Mouse (Mus musculus): ENCODE data around the gene Slc30a9. TPM values are rescaled to one million over a fixed set of nuclear protein-coding genes. Genes with fewer than 3 reads are reported as not detected.

The Slc30a9 gene
- total RNA-seq (2022), result 100 to 1,000 TPM; 183 to 204 (median 189) TPM

DNA sequence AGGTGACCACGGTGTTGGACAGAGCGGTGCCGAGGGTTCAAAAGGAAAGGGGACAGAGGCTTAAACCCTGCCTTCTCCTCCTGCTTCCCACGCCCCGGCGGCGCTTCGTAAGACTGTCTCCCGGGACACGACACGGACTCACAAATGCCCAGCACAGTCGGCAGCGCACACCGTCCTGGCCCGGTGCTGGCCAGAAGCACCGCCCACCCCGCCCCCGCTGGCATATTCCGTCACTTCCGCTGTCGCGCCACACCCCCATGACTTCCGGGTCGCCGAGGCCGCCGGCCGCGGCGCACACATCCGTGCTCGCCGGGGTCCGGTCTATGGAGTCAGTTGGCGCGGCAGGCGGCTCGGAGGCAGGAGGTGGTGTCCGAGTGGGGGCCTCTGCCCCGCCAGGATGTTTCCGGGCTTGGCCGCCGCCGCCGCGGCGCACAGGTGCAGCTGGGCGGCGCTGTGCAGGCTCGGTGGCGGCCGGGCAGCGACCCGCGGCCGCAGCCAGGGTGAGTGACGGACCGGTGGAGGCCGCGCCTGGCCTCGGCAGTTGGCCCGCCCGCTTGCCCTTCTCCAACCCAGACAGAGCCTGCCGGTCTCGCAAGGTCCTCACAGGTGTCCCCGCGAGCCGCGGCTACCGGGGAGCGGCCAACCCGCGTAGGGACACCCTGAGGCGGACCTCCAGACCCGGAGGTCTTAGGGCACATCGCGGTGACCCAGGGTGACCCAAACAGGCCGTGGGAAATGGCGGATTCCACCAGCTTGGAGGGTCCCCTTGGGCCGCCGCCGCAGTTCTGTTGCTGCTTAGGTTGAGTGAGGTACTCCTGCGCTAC is at the start of gene Slc30a9:
Gene Slc30a9, plus strand, starts transcription at position 258 of the 824 bp plus-strand sequence.
- peak; percentile 87 for DNase-seq (ENCODE audit: low spot score in 2 of 2)

DNA sequence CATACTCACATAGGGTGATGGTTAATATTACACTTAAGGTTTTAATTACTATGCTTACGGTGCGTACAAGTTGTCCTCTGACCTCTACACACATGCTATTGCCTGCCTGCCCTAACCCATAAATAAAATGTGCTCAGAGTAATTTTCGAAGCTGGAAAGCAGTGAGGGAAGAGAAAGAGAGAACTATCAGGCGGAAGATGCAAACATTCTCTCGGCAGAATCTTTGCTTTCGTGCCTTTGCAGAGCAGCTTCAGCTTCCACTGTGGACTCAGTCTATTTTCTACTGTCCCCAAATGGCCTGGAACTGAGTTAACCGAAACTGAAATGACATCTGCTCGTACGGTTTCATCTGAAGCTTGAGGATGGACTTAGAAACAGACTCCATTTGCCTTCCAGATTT is 48.3 kb upstream of the Slc30a9 start:
- DNase-seq (ENCODE audit: low spot score in 2 of 2), result no peak

DNA sequence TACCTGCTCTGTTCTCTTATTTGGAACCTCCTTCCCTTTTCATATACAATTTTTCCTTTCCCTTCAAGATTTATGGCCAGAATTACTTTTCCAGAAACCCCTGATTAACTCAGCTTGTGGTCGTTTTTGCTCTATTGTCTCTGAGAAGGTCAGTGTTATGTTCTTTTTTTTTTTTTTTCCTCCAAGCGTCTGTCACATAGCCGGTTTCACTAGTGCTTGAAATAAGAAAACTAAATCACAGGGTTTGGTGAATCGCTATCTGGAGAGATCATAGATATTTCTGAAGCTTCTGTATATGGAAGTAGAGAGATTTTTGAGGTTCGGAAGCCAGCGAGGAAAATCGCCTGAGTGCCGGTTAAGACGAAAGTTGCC is 46.6 kb upstream of the Slc30a9 start:
- DNase-seq (ENCODE audit: low spot score in 2 of 2), result no peak

DNA sequence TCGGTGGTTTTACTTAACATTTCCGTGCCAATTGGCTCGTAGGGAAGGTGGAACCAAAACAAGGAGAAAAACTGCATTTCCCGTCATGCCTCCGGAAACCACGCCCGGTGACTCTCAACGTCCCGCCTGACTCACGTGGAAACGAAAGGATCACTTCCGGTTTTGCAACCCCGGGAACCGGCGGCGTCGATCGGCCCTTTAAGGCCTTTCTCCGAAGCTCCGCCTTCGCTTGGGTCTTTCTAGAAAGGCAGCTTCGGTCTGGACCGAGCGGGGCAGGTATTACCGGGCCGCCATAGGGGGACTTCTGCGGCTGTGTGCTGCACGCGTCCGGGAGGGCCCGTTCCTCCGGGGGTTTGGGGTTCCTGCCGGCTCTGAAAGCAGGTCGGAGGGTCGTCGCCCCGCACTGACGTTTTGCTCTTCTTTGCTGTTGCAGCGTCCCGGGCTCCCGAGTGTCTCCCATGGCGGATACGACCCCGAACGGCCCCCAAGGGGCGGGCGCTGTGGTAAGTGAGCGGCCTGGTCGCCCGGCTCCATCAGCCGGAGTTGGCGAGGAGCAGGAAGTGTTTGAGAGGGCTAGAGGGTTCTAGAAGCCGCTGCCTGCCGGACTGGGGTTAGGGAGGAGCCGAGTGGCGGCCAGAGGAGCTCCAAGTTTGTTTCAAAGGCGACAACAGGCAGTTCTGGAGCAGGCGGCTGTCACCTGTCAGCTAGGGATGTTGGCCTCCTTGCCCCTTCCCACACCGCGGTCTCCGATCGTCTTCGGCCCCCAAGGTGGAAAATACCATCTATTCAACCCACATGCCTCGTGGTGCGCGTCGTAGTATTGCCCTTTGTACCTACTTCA is 46.0 kb upstream of the Slc30a9 start, which contains the start of gene Tmem33:
Gene Tmem33, plus strand, starts transcription at position 35 of the 841 bp plus-strand sequence.
- peak; percentile 75 to 89 for DNase-seq (ENCODE audit: low spot score in 2 of 2)

DNA sequence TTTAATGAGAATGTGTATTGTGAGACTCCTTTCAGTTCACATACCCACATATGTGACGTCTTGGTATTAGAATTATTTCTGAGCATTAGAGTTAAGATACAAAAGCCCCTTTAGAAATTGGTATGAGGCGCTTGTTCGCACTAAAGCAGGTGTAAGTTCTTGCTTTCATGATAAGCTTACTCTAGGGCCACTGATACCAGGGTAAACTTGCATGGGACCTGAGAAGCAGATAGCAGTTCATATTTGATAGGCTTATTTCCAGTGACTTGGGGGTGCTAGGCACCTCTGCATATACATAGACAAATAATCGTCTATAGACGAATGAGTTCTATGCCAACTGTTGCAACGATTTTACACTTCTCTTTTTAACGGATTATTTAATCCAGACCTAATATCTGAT is 43.8 kb upstream of the Slc30a9 start:
- DNase-seq (ENCODE audit: low spot score in 2 of 2), result no peak

DNA sequence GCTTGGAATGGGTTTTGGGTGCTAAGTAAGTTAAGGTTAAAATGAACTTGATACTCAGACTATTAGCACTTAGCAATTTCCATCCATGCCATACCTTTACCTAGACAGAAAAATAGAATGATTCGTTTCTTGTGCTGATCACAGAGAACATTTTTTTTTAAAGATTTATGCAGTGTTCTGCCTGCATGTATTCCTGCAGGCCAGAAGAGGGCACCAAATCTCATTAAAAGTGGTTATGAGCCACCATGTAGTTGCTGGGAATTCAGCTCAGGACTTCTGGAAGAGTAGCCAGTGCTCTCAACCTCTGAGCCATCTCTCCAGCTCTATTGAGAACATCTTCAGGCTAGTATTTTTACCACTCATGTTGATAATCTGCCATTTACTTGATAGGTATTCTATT is 40.6 kb upstream of the Slc30a9 start:
- DNase-seq (ENCODE audit: low spot score in 2 of 2), result no peak

DNA sequence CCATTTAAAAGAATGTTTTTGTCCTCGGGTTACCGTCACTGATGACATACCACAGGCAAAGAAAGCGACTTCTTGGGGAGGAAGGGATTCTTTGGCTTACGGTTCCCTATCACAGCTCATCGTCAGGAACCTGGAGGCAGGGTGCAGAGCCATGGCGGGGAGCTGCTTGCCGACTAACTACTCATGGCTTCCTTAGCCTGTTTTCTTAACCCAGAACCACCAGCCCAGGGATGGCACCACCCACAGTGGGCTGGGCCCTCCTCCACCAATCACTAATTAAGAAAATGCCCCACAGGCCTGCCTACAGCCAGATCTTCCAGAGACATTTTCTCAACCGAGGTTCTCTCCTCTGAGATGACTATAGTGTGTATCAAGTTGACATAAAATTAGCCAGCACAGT is 37.4 kb upstream of the Slc30a9 start:
- no peak for DNase-seq (ENCODE audit: low spot score in 2 of 2)

DNA sequence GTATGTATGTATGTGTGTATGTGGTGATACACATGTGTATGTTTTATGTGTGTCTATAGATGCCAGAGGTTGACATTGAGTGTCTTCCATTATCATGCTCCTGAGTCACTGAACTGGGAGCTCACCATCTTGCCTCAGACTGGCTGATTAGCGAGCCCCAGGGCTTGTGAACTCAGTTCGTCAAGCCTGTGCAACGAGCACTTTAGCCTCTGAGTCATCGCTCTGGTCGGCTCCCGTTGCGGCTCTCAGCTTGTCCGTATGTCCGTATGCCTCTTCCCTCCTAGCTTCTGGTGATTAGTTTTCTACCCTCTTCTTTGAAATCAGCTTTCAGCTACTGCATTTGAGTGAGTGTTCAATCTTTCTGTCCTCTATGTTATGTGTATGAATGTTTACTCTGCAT is 27.3 kb upstream of the Slc30a9 start:
- no peak for DNase-seq (ENCODE audit: low spot score in 2 of 2)

DNA sequence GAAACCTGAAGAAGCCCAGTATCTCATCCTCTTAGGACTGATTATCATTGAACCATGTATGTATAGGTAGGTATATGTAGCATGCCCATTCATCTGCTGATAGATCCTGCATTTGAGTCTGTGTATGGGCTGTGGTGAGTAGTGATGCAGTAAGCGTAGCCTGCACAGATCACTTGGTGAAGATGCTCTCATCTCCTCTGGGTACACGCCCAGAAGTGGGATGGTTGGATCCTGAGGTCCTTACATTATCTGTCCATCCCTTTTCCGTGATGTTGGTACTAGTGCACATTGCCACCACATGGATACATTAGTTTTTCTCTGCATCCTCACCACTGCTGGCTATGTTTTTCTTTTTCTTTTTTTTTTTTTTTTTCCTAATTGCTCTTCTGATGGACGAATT is 26.9 kb upstream of the Slc30a9 start:
- DNase-seq (ENCODE audit: low spot score in 2 of 2), result no peak

DNA sequence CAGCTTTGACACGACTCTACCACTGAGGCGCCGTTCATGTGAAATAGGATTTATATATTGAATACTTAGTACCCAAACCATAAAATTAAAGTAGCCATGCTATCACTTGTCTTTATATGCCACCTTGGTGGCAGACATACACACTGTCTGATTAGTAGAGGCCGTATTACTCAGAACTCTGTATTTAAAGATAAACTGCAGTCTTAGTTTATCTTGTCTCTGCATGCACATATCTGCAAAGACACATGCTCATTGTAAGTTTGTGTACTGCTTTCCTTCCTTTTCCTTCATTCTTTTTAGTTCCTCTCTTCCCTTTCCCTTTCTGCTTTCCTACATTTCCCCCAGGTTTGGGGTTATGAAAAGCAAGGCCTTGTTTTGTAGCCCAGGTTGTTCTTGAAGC is 26.4 kb upstream of the Slc30a9 start:
- DNase-seq (ENCODE audit: low spot score in 2 of 2), result no peak

DNA sequence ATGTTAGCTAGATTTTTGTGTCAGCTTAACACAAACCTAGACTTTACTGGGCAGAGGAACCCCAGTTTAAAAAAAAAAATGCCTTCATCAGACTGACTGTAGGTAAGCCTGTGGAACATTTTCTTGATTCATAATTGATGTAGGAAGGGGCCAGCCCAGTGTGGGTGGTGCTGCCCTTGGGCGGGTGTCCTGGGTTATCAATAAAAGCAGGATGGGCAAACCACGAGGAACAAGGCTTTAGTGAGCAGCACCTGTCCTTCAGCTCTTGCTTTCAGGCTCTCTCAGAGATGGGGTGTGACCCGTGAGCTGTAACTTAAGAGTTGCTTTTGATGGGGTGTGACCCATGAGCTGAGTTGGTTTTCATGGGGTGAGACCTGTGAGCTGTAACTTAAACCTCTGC is 11.7 kb upstream of the Slc30a9 start:
- no peak for DNase-seq (ENCODE audit: low spot score in 2 of 2)

DNA sequence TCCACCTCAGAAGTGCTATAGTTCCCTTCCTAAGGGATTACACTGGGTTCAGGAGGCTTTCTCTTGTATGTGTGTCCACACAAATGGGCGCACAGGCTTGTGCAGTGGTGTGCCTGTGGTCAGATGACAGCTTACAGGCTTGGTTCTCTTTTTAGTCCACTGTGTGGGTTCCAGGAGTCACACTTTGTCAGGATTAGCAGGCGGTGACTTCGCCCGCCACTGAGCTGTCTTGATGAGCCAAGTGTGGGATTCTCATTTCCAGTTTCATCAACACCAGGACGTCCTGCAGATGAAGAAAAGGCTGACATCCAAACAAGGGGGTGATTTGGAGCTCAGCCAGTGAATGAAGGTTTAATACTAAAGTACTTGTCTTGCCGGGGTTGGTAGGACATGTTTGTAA is 11.1 kb upstream of the Slc30a9 start:
- DNase-seq (ENCODE audit: low spot score in 2 of 2), result peak in 1 of 2 experiments; percentile 32

DNA sequence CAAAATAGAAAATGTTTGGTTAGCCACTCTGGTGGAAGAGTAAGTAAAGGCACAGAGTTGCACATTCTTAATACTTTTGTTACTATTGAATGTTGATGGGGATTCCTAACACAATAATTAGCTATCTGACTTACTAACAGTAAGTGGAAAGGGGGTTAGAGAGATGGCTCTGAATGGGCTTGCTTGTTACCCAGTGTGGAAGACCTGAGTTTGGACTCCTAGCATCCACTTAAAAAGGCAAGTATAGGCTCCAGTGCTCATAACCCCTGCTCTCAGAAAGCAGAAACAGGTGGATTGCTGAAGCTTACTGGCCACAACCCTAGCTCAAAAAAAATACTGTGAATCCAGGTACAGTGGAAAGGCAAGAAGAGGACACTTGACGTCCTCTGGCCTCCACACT is 10.6 kb upstream of the Slc30a9 start:
- DNase-seq (ENCODE audit: low spot score in 2 of 2), result no peak

DNA sequence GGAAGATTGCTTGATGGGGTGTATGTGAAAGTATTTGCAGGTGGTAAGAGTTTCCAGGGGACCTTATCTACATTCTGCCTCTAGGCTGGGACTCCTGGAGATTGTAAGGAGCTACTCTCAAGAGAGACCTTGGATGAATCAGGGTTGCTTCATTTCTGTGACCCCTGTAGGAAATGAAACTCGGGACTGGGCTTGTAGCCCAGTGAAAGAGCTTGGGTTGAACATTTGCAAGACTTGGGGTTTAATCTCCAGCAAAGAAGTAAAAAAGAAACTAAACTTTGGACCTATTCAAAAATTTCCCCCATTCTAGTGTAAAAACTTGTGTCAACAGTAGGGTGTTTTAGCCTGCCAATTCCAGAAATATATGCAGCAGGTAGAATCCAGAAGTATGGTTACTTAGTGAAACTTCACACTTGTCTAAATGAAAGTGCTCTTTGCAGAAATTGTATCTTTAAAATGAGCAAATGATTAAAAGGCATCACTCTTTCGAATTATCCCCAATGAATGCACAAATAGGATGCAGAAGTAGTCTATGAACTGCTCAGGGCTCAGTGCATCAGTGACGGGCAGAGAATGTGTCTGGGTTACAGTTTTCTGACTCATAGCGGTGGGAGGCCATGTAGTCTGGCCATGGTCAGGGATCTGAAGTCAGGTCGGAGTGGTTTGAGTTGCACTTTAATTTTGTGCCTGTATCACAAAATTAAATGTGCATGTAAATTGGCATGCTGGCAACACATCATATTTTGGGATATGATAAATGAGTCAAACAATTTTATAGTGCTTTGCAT is 9.5 kb upstream of the Slc30a9 start:
- DNase-seq (ENCODE audit: low spot score in 2 of 2), result no peak

DNA sequence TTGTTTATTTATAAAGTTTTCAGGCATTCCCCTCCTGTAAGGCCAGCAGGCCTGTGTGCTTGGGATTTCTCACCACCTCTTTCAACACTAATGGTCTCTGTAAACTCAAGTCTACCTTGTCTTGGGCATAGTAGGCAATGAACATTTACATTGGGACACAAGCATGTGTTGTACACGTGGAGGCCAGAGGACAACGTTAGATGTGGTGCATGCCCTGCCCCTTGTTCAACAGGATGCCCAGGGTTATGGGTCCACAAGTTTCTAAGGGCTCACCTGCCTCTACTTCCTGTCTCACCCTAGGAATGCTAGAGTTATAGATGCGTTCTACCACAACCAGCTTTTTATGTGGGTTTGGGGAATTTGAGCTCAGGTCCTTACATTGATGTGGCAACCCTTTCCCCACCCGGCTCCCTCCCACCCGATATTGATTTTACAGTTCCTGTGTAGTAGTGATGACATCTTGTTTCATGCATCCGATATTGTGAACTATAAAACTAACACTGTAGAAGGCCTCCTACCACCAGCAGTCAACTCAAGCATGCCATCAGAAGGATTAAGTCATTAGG is 6.8 kb upstream of the Slc30a9 start:
- DNase-seq (ENCODE audit: low spot score in 2 of 2), result no peak

DNA sequence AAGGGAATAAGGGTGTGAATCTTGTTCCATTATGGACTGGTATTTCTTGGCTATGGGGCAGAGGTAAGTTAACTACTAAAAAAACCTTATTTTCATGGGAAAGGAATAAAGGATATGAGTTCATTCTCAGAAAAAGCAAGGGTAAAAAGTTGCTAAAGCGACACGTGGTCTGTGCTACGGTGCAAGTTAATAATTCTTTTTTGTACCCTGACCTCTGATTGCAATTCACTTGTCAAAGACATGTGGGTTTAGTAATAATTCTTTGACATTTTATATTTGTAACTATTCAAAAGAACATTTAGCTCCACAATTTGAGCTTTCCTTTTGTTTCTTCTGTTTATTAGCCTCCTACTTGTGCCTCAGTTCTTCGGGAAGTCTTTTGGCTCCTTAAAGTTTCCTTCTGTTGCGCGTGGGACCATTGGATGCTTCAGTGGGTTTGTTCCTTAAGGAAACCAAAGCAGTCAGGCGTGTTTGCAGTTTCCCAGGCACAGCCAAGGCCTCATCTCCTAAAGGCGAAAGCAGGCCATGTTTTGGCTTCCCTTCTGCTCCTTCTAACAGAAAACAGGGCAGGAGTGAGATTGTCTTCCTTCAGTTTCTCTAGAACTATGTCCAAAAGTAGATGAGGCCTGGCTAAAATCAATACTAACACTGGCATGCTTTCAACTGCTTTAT is 5.7 kb upstream of the Slc30a9 start:
- no peak for DNase-seq (ENCODE audit: low spot score in 2 of 2)

DNA sequence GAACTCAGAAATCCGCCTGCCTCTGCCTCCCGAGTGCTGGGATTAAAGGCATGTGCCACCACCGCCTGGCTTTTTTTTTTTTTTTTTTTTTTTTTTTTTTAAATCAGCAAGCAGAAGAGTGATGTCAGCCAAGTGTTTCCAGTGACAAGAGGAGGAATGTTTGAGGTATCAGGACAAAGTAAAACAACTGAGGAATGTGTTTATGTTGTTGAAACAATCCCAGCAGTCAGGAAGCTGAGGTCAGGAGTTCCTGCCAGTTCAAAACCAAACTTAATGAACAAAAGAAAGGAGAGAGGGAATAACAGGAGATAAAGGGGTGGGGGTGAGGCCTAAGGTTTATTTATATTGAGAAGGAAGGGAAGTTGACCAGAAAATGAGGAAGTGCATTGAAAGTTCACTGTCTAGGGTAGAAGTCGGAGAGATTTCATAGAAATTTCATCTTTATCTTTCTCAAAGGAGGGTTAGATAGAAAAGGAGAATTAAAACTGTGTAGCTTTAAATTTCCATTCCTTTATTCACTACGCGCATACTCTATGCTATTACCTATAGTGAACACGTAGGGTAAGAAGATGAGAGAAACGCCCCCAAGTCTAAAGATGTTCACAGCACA is 4.9 kb upstream of the Slc30a9 start:
- DNase-seq (ENCODE audit: low spot score in 2 of 2), result no peak

DNA sequence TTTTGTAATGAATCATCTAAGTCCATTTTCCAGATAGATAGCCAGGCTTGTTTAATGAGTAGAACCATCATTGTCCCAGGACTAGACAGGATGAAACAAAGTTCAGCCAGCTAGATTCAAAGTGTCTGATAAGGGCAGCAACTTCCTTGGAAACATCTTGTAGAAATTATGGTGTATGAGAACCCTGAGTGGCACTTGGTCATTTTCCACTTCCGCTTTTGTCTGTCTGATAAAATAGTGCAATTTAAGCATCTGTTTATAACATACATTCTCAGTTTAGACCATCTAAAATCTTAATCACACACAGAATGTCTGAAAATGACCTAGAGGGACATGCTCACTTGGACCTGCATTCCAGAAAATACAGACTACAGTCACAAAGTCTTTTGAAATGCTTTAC is 2.9 kb upstream of the Slc30a9 start:
- DNase-seq (ENCODE audit: low spot score in 2 of 2), result no peak

DNA sequence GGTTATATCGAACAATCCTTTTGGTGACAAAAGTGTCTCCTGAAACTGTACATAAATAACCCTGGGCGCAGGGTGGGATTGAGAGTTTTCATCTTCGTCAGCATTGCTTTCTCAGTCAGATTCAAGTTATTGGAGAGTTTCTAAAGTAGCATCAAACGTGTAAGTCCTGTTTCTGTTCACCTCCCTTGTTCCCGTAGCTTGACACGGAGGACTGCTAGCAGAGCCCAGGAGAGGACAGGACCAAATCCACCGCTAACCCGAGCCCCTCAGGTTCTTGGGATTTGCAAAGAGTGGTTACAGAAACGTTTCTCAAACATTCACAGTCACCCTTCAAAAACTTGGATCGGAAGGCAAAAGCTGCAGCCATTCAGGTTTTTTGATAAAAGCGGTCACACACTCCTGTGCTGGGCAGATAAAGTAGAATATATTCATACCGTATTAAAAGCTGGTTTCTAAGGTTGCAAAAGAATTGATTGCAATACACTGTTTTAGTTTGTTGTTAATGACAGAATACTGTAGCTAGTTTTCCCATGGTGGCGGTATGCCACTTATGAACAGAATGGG is 986 bp downstream of the Slc30a9 start:
- DNase-seq (ENCODE audit: low spot score in 2 of 2), result no peak

Data from left cerebral cortex, adult 8-10 months (tissue).